Mouse (Mus musculus) subcutaneous adipose tissue, adult 2 months (tissue): Measurements from ENCODE around the gene Mpzl3. TPM values are rescaled to one million over a fixed set of nuclear protein-coding genes. Genes with fewer than 3 reads are reported as not detected.

Source experiments
- polyA plus RNA-seq: library from polyadenylated mRNA; depleted of rRNA; stranded (reverse); fragments of >200 nt; gene quantifications from 2 replicates; pipeline ENCODE4 v1.2.3, GENCODE M21; 2012; ENCODE audit warnings: low replicate concordance; rRNA removed

Gene Mpzl3
- polyA plus RNA-seq, result 0.75 and 3.1 TPM in 2 replicates

GRCm38 (mm10) chr9:45055082-45055713, at the start of gene Mpzl3:
Gene Mpzl3, plus strand, starts transcription at chr9:45055186.

GRCm38 (mm10) chr9:45009180-45010078, 45.6 kb upstream of the Mpzl3 start, which contains the start of gene Cd3e:
Gene Cd3e, minus strand, starts transcription at chr9:45009627.

GRCm38 (mm10) chr9:45039499-45039898, 15.5 kb upstream of the Mpzl3 start, which contains the start of gene Mpzl2:
Gene Mpzl2, plus strand, starts transcription at chr9:45039799.

GRCm38 (mm10) chr9:45079011-45079410, 24.0 kb downstream of the Mpzl3 start, which contains the start of gene Jaml:
Gene Jaml, plus strand, starts transcription at chr9:45079183.

GRCm38 (mm10) chr9:45117741-45118431, 62.9 kb downstream of the Mpzl3 start, which contains the start of gene Scn2b:
Gene Scn2b, plus strand, starts transcription at chr9:45117782.

Other genes with a start within 250 kb of the Mpzl3 start
- gene Kmt2a, start 173.9 kb upstream of the Mpzl3 start, polyA plus RNA-seq, result 13.3 and 29.7 TPM in 2 replicates
- 364 and 507 TPM in 2 replicates for gene Atp5l, start 134.4 kb upstream of the Mpzl3 start, polyA plus RNA-seq
- 17.3 and 19.1 TPM in 2 replicates for gene Ube4a, start 89.6 kb upstream of the Mpzl3 start, polyA plus RNA-seq
- 0.43 and 0.90 TPM in 2 replicates for gene Cd3g, start 74.8 kb upstream of the Mpzl3 start, polyA plus RNA-seq
- gene Cd3d, start 73.4 kb upstream of the Mpzl3 start, polyA plus RNA-seq, result 0.46 and 0.60 TPM in 2 replicates
- gene Cd3e, start 45.6 kb upstream of the Mpzl3 start, polyA plus RNA-seq, result 1.0 and 1.3 TPM in 2 replicates
- 3.0 and 11.0 TPM in 2 replicates for gene Mpzl2, start 15.4 kb upstream of the Mpzl3 start, polyA plus RNA-seq
- 0.36 and 0.76 TPM in 2 replicates for gene Jaml, start 24.0 kb downstream of the Mpzl3 start, polyA plus RNA-seq
- 0.24 and 4.2 TPM in 2 replicates for gene Scn2b, start 62.6 kb downstream of the Mpzl3 start, polyA plus RNA-seq
- gene Scn4b, start 83.2 kb downstream of the Mpzl3 start, polyA plus RNA-seq, result 0.49 and 0.62 TPM in 2 replicates
- 1.3 and 1.6 TPM in 2 replicates for gene BC049352, start 126.8 kb downstream of the Mpzl3 start, polyA plus RNA-seq
- gene Tmprss4, start 148.9 kb downstream of the Mpzl3 start, polyA plus RNA-seq, result 10.2 TPM in 1 of 2 replicates, not detected in the other
- 9.7 and 14.6 TPM in 2 replicates for gene Il10ra, start 214.0 kb downstream of the Mpzl3 start, polyA plus RNA-seq